Mouse (Mus musculus) lung, adult 10 weeks (tissue): ENCODE measurements around the gene Dmbx1. TPM values are rescaled to one million over a fixed set of nuclear protein-coding genes. Genes with fewer than 3 reads are reported as not detected.

Source experiments
- polyA plus RNA-seq: library from polyadenylated mRNA; stranded (reverse); fragments of 350-450 nt; fragmentation: Illumina TruSeq; extraction: RNeasy Lipid Tissue Mini Kit (QIAGEN cat#74804); gene quantifications from one replicate; pipeline ENCODE4 v1.2.3, GENCODE M21; 2014; ENCODE audit warnings: low read depth, low replicate concordance; ENCODE audit not compliant: insufficient read depth

Dmbx1 gene
- polyA plus RNA-seq, result not detected

DNA sequence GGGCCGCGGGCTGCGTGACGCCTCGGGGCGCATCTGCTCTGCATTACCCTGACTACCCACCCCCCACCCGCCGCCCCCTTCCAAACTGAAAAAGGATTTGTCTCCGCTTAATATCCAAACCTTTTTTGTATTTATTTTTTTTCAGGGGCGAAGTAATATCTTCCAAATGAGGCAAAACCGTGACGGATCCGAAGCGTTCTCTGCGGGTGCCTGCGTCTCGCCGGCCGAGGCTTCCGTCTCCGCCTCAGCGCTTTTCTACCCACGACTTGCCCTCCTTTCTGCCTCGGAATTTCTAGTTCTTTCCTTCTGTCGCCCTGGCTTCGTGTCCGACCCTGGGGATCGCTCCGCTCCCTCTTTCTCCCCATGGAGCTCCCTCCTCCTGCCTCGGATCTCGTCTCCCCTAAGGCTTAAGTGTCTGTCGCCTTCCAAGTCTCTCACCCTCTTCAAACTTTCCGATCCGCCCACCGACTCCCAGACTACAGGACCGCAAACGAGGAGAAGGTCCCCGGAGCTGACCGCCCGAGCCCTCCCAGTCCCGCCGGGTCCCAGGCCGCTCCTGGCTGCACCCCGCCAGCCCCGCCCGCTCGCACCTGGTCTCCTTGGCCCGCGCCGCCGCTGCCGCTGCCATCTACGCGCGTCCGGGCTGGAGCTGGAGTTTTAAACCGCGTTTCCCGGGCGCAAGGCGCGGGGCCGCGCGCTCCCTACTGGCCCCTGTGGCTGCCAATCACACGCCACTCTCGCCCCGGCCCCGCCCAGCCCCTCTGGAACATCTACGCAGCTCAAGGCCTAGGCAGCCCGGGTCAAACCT, at the start of gene Dmbx1:
Gene Dmbx1 (minus strand): TSS at position 632 of the 808 bp plus-strand sequence.

GRCm38 (mm10) chr4:115890553-115890952, 49.2 kb downstream of the Dmbx1 start, which contains the start of gene 6430628N08Rik:
Gene 6430628N08Rik, plus strand, starts transcription at chr4:115890665.

DNA sequence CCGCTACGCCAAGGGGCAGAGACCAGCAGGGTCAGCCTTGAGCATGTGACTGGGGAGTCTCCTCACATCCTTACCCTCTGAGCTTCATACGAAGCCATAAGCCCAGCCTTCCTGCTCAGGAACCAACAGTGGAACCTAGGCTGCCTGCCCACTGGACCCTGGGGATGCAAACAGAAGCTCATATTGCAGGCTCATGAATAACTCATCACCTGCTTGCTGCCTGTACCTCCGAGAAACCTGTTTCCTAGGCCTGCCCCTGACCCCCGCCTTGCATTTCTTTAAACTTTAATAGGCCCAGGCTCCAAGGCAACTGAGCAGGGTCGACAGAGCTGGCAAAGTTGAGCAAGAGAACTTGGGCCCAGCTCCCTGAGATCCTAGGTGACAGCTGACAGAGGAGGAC, 55.7 kb downstream of the Dmbx1 start, which contains the start of gene Kncn:
Gene Kncn (plus strand): TSS at position 379 of the 400 bp plus-strand sequence.

Other genes with a start within 250 kb of the Dmbx1 start
- gene Efcab14, start 202.2 kb downstream of the Dmbx1 start, polyA plus RNA-seq, result 17.4 TPM
- gene Tex38, start 158.9 kb downstream of the Dmbx1 start, polyA plus RNA-seq, result not detected
- 16.7 TPM for gene Atpaf1, start 155.1 kb downstream of the Dmbx1 start, polyA plus RNA-seq
- gene Mob3c, start 111.8 kb downstream of the Dmbx1 start, polyA plus RNA-seq, result 9.3 TPM
- gene Mknk1, start 100.7 kb downstream of the Dmbx1 start, polyA plus RNA-seq, result 17.4 TPM
- not detected for gene Kncn, start 55.5 kb downstream of the Dmbx1 start, polyA plus RNA-seq
- gene 6430628N08Rik, start 49.3 kb downstream of the Dmbx1 start, polyA plus RNA-seq, result not detected
- gene Faah, start 78.0 kb upstream of the Dmbx1 start, polyA plus RNA-seq, result 8.7 TPM
- gene Nsun4, start 114.0 kb upstream of the Dmbx1 start, polyA plus RNA-seq, result 12.6 TPM
- 870 TPM for gene Uqcrh, start 135.1 kb upstream of the Dmbx1 start, polyA plus RNA-seq
- 15.0 TPM for gene Lrrc41, start 135.3 kb upstream of the Dmbx1 start, polyA plus RNA-seq
- gene Rad54l, start 183.8 kb upstream of the Dmbx1 start, polyA plus RNA-seq, result 0.28 TPM
- 35.4 TPM for gene Pomgnt1, start 183.9 kb upstream of the Dmbx1 start, polyA plus RNA-seq
- gene Lurap1, start 211.4 kb upstream of the Dmbx1 start, polyA plus RNA-seq, result 2.2 TPM
- gene Tspan1, start 227.7 kb upstream of the Dmbx1 start, polyA plus RNA-seq, result 84.5 TPM
- not detected for gene 1700042G07Rik, start 233.4 kb upstream of the Dmbx1 start, polyA plus RNA-seq
- gene Gm49337, start 233.5 kb upstream of the Dmbx1 start, polyA plus RNA-seq, result not detected